Mouse (Mus musculus) E14TG2a.4 (cell line): ENCODE measurements around the gene Smarcd3.

Experiments used
- H3K27me3 ChIP-seq: 2 replicates; pipeline ENCODE4 v1.6.1; 2014; ENCODE audit warnings: low read length, control low read depth; ENCODE audit not compliant: insufficient read depth
- H3K36me3 ChIP-seq: 2 replicates; pipeline ENCODE4 v1.6.1; 2014; ENCODE audit warnings: low read length, control low read depth; ENCODE audit not compliant: insufficient read depth
- H3K4me1 ChIP-seq: replicated peaks from 2 replicates; pipeline ENCODE4 v1.6.1; 2014; ENCODE audit warnings: low read depth, low read length, control low read depth
- H3K4me3 ChIP-seq: replicated peaks from 2 replicates; pipeline ENCODE4 v1.5.1; 2014; ENCODE audit warnings: mild to moderate bottlenecking, low read length
- H3K9me3 ChIP-seq: 2 replicates; pipeline ENCODE4 v1.6.1; 2014; ENCODE audit warnings: low read length, control low read depth
- CTCF ChIP-seq: conservative IDR thresholded peaks from 2 replicates; pipeline ENCODE4 v1.5.1; 2014; ENCODE audit warnings: low read length
- NANOG ChIP-seq: IDR thresholded peaks from 2 replicates; pipeline ENCODE4 v1.6.1; 2014; ENCODE audit warnings: borderline replicate concordance, low read length, mixed read lengths
- POU5F1 ChIP-seq: IDR thresholded peaks from 2 replicates; pipeline ENCODE4 v1.6.1; 2014; ENCODE audit warnings: low read length, borderline replicate concordance

Gene Smarcd3

DNA sequence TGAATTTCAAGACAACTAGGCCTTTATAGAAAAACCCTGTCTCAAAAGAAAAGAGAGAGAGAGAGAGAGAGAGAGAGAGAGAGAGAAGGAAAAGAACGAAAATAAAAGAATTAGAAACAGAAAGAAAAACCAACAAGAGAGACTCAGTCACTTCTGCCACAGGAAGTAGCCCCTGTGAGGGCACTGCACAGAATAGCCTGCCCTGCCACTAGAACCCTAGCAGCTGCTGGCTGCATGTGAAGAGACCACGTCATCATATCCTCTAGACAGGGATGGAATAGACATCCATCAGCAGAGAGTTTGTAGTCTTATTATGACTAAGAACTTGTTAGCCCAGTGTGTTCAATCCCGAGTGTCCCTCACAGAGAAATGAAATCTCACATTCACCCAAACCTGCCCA lies 5.5 kb upstream of the Smarcd3 start:
- Histone ChIP-seq H3K36me3 (no peaks in the 10 kb centered on the region), H3K9me3 (no peaks in the 10 kb centered on the region), H3K4me3 (no peak overlapping the region), H3K4me1 (peaks cover 37% of the 10 kb centered on the region), H3K27me3 (peaks cover 19% of the 10 kb centered on the region)
- TF ChIP-seq NANOG (no peak), POU5F1 (no peak), CTCF (no peak)

DNA sequence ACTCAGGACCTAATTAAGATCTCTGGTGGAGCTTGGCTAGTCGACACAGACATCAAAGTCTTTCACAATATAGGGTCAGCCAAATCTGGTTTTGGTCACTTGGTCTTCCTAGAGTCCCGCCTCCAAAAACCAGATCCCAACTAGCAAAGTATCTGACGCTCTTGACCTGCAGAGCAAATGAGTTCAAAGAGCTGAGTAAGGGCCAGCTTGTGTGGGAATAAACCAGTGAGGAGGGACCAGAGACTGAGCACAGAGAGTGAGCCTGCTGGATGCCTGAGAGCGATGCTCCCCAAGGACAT lies 560 bp upstream of the Smarcd3 start:
- H3K27me3 ChIP-seq: peaks cover 59% of the 10 kb centered on the region
- peaks cover 22% of the 10 kb centered on the region for H3K4me1 ChIP-seq
- no peaks in the 10 kb centered on the region for H3K36me3 ChIP-seq
- peak overlapping the region; percentile 80 for H3K4me3 ChIP-seq
- H3K9me3 ChIP-seq: no peaks in the 10 kb centered on the region
- TF ChIP-seq NANOG: no peak
- no peak for TF ChIP-seq CTCF
- no peak for TF ChIP-seq POU5F1

GRCm38 (mm10) chr5:24623041-24623985 lies 898 bp downstream of the Smarcd3 start:
- H3K9me3 ChIP-seq: no peaks in the 10 kb centered on the region
- no peaks in the 10 kb centered on the region for H3K36me3 ChIP-seq
- peaks cover 22% of the 10 kb centered on the region for H3K4me1 ChIP-seq
- H3K27me3 ChIP-seq: peaks cover 68% of the 10 kb centered on the region
- H3K4me3 ChIP-seq: peak overlapping the region; percentile 80
- TF ChIP-seq CTCF: no peak
- TF ChIP-seq POU5F1: no peak
- no peak for TF ChIP-seq NANOG

- Histone ChIP-seq H3K36me3 (no peaks in the 10 kb centered on the region), H3K4me1 (peaks cover 22% of the 10 kb centered on the region), H3K9me3 (no peaks in the 10 kb centered on the region), H3K27me3 (peaks cover 71% of the 10 kb centered on the region), H3K4me3 (no peak overlapping the region)
- TF ChIP-seq POU5F1: no peak
Measured at GRCm38 (mm10) chr5:24622386-24623040, 1.7 kb downstream of the Smarcd3 start.

GRCm38 (mm10) chr5:24620626-24621025 lies 3.6 kb downstream of the Smarcd3 start:
- TF ChIP-seq NANOG (no peak), CTCF (no peak), POU5F1 (no peak)
- no peaks in the 10 kb centered on the region for H3K9me3 ChIP-seq
- H3K36me3 ChIP-seq: no peaks in the 10 kb centered on the region
- H3K27me3 ChIP-seq: peaks cover 66% of the 10 kb centered on the region
- H3K4me3 ChIP-seq: no peak overlapping the region
- peaks cover 16% of the 10 kb centered on the region for H3K4me1 ChIP-seq

GRCm38 (mm10) chr5:24620116-24620515 lies 4.1 kb downstream of the Smarcd3 start:
- Histone ChIP-seq H3K4me3 (no peak overlapping the region), H3K27me3 (peaks cover 64% of the 10 kb centered on the region), H3K9me3 (no peaks in the 10 kb centered on the region), H3K4me1 (peaks cover 13% of the 10 kb centered on the region), H3K36me3 (no peaks in the 10 kb centered on the region)
- TF ChIP-seq CTCF (no peak), NANOG (no peak), POU5F1 (no peak)

- TF ChIP-seq CTCF (no peak), POU5F1 (no peak), NANOG (no peak)
- no peaks in the 10 kb centered on the region for H3K36me3 ChIP-seq
- peaks cover 4% of the 10 kb centered on the region for H3K4me1 ChIP-seq
- no peak overlapping the region for H3K4me3 ChIP-seq
- H3K27me3 ChIP-seq: peaks cover 52% of the 10 kb centered on the region
- no peaks in the 10 kb centered on the region for H3K9me3 ChIP-seq
Measured at GRCm38 (mm10) chr5:24618921-24619320, 5.3 kb downstream of the Smarcd3 start.

DNA sequence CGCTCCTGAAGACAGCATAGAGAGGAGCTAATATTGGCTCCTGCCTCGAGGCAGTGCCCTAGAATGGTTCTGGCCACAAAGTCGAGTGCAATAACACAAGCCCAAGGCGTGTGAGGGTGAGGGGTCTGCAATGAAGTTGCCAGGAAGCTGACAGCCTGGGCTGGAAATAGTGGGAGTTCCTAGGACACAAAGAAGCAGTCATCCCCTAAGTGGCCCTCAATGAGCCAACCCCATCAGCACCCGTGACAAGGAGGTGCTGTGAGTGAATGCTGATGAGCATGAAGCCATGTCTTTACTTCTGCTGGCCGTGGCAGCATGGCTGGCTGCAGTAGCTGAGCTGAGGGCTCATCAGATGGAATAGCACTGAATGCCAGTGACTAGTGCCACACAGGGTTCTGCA lies 9.1 kb downstream of the Smarcd3 start:
- no peaks in the 10 kb centered on the region for H3K36me3 ChIP-seq
- no peaks in the 10 kb centered on the region for H3K4me1 ChIP-seq
- H3K4me3 ChIP-seq: no peak overlapping the region
- peaks cover 21% of the 10 kb centered on the region for H3K27me3 ChIP-seq
- TF ChIP-seq NANOG: no peak
- TF ChIP-seq CTCF: no peak
- no peak for TF ChIP-seq POU5F1
- no peaks in the 10 kb centered on the region for H3K9me3 ChIP-seq

DNA sequence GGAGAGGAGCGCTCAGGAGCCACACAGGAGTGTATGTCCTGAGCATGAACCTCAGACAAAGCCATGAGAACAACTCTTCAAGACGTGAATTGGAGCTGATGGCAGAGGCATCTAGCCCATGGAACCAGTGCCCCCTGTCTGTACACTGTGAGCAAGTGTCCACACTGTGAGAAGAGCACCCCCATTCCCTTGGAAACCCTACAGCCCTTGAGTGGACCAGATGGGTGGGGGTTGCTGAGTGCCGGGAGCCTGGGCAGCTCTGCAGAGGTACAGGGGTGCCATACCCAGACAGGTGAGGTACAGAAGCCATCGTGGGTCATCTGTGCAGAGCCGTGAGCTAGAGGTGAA lies 11.9 kb downstream of the Smarcd3 start:
- H3K9me3 ChIP-seq: no peaks in the 10 kb centered on the region
- H3K27me3 ChIP-seq: peaks cover 18% of the 10 kb centered on the region
- H3K4me3 ChIP-seq: no peak overlapping the region
- H3K36me3 ChIP-seq: no peaks in the 10 kb centered on the region
- TF ChIP-seq CTCF (no peak), NANOG (no peak)
- H3K4me1 ChIP-seq: no peaks in the 10 kb centered on the region
